Mouse (Mus musculus) layer of hippocampus, adult 8-10 months (tissue): Measurements from ENCODE around the gene Ttc16. TPM values are rescaled to one million over a fixed set of nuclear protein-coding genes. Genes with fewer than 3 reads are reported as not detected.

Source experiments
- DNase-seq, 2 experiments: peaks; one replicate each; pipeline ENCODE4 v3.0.0; 2022; ENCODE audit warnings: low spot score in 2 of 2
- total RNA-seq, 4 experiments: library from RNA; stranded (reverse); gene quantifications; 2 replicates each; pipeline ENCODE4 v1.2.4; 2022

Ttc16 gene
- total RNA-seq, 4 experiments from 2014 or later, result 0.52 to 1.6 (median 1.1) TPM

DNA sequence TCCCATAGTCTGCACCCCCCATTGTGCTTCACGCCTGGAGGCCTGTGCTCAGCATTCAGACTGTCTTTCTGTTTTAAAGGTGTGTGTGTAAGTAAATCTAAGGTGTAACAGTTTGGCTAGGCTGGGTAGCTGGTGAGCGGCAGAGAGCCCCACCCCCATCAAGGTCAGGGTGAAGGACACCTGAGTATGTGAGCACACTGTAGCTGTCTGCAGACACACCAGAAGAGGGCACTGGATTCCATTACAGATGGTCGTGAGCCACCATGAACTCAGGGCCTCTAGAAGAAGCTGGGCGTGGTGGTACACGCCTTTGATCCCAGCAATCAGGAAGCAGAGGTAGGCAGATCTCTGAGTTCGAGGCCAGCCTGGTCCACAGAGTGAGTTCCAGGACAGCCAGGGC, 6.3 kb upstream of the Ttc16 start:
- DNase-seq, result no peak

DNA sequence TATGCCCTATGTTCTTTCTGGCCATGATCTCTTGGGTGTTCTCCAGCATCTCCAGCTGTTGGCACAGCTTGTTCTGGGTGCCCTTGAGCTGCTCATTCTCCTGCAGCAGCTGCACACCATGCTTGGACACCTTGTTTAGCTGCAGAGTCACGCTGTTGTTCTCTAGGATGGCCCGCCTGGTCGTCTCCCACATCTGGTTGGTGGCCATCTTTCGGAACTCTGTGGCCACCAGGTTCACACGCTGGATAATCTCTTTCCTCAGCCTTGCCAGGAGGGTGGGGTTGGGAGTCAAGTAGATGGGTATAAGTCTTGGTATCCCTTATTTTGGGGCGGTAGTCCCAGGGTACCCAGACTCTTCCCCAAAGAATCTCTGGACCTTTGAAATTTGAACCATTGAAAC, 4.3 kb upstream of the Ttc16 start:
- DNase-seq, result no peak

DNA sequence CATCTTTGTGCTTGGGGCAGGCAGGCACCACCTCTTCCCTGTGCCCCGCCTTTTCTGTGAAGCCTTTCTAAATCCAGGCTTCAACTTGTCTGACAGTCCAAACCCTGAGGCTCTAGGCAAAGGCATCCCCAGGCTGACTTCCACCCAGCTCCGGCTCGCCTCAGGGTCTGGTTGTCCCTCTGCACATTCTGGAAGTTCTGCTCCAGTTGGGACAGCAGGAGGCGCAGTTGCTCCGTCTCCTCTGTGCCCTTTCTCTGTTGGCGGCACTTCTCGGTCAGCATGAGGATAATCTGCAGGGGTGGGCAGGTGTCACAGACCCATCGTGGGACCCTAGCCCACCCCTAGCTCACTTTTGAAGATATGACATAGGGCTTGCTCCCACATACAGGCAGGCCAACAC, 3.7 kb upstream of the Ttc16 start:
- DNase-seq, result peak in 1 of 2 experiments; percentile 56

DNA sequence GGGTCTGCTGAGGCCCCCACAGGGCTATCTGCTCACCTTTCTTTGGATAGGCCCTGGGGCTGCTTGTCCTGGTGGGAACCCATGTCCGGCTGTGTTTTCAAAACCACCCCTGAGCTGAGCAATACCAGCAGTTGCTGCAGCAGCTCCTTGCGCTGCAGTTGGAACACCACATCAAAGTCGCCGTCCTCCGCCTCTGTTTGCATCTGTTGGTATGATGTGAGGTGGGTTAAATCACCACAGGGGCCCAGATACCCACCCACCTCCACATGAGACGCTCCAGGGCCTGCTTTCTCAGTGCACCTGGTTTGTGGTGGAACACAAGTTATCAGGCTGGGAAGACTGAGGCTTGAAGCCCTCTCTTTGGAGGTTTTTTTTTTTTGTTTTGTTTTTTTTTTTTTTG, 2.6 kb upstream of the Ttc16 start:
- DNase-seq, result no peak

DNA sequence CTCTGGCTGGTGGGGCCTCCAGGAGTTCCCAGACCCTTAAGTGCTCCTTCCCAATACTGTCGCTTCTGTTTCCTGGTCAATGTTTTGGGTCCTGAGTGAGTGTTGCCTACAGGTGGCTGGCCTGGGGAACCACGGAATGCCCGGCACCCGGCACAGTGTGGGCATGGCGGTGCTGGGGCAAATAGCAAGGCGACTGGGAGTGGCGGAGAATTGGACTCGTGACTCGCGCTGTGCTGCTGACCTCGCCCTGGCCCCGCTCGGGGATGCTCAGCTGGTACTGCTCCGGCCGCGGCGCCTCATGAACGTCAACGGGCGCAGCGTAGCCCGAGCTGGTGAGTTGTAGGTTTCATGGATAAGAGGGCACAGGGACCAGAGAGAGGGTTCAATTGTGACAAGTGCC, 759 bp upstream of the Ttc16 start:
- DNase-seq, result no peak

DNA sequence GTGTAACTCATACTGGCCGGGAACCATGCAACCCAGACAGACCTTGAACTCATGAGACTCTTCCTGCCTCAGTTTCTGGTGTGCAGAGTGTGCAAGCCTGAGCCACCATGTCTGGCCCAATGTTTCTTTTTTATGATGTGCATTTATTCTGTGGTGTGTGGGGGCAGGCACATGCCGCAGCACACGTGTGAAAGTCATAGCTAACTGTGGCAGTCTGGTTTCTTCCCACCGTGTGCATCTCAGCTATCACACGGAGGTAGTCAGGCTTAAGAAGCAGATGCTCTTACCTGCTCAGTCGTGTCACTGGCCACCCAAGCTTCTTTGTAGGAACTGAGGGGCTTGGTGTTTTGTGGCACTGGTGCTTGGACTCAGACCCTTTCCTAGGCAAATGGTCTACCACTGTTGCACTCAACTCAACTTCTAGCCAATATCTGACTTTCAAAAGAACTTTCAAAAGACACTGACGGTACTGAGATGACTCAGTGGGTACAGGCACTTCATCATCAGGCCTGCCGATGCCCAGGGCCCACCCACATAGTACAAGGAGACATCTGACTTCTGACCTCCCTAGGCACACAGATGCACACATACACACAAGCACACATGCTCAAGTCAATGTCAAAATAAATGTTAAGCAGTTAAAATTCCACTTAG, 2.7 kb downstream of the Ttc16 start:
- DNase-seq, result no peak

DNA sequence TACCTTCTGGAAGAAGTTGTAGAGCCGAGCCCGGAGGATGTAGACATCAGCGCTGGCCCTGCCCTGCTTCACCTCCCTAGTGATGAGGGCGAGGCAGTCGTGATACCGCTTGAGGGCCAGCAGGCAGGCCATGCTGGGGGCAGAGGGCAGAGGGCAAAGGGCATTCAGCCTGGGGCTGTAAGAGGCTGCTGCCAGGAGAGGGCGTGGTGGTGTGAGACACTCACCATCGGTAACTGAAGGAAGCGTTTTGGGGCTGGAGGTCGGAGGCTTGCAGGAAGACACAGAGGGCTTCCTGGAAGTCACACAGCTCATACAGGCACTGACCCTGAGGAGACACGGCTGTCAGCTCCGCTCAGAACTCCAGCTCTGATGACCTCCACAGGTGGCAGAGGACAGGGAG, 3.5 kb downstream of the Ttc16 start:
- no peak for DNase-seq

DNA sequence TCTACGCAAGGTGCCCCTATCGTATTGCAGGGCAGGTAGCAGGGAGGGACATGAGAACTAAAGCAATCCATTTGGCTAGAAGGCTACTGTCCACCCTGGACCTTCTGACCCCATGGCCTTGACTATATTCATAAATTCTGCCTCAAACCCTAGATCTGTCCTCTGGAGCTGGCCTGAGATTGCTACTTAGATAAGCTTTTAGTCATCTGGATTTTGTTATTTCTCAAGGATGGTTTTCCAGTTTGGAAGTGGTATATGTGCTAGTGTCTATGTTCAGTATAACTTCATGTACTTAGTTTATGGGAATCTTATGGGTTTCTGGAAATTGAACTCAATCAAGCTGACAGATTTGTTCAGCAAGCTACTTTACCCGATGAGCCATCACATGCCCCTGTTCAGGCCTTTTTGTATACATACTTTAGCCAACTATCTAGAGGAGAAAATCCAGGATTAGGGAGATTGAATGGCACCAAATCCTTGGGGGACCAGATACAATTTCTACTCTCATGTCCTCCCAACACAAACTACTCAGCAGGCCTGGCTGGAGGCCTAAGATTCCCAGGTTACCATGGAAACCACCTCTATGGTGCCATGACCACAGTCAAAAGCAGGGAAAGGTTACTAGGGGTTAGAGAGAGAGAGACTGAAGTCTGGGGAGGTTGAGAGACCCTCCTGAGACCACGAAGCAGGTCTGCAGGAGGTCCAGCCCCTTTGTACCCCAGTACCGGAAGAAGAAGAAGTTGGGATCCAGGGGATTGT, 5.9 kb downstream of the Ttc16 start:
- no peak for DNase-seq

DNA sequence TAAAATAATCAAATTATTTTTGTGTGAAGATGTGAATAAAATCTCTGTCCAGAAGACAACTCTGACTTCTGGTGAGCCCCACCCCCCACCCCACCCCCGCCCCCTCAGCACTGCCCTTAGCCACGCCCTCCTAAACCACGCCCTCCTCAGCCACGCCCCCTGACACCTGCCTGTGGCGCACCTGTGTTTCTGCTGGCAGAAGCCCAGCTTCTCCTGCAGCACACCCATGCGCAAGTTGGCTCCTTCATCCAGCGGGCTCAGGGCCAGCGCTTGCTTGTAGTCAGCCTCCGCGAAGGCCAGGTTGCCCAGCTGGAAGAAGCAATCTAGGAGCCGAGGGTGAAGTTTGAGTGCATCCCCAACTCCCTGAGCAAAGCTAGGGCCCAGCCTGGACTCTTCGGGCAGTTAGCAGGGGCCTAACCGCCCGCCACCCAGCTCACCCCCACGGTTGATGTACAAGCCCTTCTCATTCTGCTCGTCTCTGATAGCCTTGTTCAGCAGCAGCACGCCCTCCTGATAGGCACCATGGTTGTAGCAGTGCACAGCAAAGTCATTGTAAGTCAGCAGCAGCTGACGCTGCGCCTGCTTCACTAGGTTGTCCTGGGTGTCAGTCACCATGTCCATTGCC, 6.7 kb downstream of the Ttc16 start:
- no peak for DNase-seq

DNA sequence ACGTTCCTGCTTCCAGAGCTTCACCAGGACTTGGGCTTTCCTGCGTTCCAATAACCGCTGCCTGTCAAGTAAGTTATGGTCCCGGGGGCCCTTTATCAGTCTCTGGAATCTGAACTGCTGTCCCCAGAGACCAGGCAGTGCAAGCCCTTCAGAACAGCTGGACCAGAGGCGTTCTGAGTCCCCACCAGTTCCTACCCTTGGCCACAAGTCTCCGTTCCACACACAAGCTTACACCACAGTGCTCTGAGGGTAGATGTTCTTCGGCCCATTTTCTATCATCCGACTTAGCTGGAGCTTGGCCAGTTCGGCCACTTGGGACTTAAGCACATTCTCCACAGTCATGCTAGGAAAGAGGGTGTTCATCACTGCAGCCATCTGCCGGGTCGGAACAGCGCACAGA, 8.2 kb downstream of the Ttc16 start:
- DNase-seq, result no peak

DNA sequence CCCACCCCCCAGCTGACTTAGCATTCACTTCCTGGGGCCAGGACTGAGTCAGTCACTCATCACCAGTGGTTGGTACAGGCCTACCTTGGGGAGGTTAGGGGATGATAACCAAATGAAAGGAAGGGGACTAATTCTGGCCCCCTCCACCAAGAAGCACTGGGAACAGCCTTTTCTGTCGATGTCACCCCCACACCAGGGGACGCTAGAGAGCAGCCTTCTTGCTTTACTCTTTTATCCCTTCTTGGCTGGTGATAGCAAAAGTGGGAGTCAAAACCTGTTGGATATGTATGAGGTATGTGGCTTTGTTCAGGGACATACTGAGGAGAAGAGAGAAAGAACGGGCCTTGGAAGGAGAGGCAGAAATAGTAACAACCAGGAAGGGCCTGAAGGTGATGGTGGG, 12.1 kb downstream of the Ttc16 start:
- DNase-seq, result no peak

DNA sequence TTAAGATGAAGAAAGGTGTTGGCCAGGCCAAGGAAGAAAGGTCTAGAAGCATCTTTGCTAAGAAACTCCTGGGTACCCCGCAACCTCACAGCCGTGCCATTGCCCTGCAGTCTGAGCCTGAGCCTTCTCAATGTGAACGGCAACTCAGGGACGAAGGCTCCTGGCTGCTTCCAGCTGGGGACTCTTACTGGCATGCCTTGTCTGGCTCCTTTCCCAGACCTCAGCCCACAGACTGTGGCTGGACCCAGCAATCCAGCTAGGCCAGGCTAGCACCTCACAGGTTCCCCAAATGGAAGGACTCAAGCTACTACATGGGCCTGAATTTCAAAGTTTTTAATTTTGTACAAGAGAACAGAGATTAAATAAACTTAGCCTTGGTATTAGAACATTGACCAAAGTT, 13.6 kb downstream of the Ttc16 start:
- no peak for DNase-seq

DNA sequence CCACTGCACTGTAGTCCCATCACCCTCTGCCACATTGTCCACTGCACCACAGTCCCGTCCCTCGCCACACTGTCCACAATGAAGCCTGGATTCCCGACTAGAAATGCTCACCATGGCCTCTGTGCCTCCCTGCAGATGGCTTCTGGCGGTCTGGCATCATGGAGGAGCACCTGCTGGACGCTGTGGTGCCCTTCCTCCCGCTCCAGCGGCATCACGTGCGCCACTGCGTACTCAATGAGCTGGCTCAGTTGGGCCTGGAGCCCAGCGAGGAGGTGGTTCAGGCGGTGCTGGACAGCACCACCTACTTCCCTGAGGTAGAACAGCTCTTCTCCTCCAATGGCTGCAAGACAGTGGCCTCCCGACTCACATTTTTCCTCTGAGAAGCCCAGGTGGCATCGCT, 14.1 kb downstream of the Ttc16 start:
- DNase-seq, result no peak

DNA sequence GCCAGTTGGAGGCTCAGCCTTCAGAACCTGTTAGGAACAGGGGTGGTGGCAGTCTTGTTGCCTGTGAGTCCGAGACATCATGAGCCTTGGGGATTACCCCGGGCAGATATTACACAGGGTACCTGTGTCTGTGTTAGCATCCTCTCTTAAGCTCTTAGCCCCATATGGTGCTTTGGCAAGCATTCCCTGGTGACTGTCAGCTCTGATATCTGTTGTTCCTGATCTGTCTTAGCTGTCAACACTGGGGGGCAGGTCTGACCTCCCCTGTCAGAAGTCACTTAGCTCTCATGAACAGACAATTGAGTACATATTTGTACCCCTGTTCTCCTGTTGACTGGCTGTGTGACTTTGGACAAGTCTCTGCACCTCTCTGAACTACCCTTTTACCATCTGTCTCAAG, 16.4 kb downstream of the Ttc16 start:
- DNase-seq, result no peak

DNA sequence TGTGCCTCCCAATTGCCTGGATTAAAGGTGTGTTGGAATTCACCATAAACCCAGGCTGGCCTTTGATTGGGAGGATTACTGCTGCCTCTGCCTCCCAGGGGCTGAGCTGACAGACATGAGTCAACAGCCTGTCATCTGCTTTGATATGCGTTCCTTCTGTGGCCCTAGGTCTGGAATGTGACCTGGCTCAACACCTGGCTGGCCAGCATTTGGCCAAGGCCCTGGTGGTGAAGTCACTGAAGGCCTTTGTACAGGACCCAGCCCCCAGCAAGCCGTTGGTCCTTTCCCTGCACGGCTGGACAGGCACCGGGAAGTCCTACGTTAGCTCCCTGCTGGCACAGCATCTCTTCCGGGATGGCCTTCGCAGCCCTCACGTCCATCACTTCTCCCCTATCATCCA, 16.9 kb downstream of the Ttc16 start:
- no peak for DNase-seq

DNA sequence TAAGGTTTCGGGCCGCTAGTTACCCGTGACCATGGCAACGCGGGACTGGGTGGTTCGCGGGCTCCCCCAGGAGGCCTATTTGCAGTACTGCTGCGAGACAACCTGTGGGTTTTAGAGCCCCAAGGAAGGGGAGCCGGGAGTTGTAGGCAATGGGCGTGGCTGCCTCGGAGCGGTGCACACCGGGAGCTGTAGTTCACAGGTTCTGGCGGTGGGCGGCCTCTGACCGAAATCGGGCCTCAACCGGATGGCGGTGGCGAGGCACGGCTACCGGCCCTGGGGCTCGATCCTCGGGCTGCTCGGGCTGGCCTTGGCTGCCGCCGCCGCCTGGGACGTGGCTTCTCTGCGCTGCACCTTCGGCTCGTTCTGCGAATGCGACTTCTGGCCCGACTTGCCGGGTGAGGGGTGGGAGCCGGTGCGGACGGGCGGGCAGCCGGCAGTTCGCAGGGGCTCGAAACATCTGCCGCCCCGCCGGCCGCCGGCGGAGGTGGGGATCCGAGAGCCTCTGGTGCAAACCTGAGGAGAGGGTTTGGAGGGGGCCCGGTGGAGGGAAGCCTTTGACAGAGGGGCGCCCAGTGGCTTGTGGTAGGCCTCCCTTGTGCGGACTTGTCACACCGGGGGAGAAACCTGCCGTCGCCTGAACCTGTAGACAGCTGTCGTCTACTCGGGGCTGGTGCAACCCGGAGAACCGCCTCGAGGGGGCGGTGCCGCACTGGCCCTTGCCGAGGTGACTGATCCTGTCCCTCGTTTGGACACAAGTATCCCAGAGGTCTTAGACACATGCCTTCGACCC, 18.2 kb downstream of the Ttc16 start, which contains the start of gene Tor2a:
Gene Tor2a (plus strand): TSS at position 179 of the 790 bp plus-strand sequence.
- DNase-seq, result peak; percentile 96 to 97

DNA sequence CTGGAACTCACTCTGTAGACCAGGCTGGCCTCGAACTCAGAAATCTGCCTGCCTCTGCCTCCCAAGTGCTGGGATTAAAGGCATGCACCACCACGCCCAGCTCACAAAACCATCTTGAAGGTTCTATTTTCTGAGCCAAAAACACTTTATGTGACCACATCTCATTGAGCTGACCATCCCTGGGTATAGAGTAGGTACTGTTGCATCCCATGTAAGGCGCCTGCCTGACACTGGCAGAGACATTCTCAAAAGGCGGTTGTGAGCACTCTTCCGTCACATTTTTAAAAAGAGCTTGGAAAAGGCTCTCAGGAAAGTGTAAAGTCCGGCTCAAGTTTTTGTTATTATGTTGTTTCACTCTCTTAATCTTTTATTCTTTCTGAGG, 18.8 kb downstream of the Ttc16 start:
- DNase-seq, result no peak

DNA sequence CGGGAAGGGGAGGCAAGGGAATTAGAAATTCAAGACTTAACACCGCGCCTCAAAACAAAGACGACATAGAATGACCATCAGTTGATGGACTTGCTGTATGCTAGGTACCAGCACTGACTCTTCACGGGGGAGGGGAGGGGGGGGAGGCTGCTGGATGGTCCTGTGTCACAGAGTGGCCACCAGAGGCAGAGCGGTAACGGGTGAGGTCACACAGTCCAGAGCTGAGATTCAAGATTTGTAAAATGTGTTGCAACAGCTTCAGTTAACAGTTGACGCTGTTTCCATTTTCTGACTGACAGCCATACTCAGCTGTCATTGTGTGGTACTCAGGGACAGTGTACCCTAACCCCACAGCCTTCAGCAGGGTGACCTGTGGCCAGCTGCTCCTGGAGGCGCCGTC, 23.3 kb downstream of the Ttc16 start:
- no peak for DNase-seq

DNA sequence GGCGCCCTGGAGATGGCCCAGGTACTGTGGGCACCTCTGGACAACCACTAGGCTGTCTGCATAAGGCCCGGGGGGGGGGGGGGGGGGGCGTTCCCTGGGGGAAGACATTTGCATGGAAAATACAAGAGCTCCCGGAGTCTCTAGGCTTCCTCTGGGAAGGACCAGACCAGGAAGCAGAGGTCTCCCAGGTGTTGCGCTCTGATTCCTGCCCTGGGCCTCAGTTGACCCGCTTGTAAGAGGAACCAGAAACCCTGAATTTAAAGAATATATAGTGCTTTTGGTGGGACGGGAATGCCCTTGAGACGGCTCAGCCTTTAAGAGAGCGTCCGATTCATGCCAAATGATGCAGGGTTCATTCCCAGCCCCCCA, 23.8 kb downstream of the Ttc16 start:
- DNase-seq, result no peak

DNA sequence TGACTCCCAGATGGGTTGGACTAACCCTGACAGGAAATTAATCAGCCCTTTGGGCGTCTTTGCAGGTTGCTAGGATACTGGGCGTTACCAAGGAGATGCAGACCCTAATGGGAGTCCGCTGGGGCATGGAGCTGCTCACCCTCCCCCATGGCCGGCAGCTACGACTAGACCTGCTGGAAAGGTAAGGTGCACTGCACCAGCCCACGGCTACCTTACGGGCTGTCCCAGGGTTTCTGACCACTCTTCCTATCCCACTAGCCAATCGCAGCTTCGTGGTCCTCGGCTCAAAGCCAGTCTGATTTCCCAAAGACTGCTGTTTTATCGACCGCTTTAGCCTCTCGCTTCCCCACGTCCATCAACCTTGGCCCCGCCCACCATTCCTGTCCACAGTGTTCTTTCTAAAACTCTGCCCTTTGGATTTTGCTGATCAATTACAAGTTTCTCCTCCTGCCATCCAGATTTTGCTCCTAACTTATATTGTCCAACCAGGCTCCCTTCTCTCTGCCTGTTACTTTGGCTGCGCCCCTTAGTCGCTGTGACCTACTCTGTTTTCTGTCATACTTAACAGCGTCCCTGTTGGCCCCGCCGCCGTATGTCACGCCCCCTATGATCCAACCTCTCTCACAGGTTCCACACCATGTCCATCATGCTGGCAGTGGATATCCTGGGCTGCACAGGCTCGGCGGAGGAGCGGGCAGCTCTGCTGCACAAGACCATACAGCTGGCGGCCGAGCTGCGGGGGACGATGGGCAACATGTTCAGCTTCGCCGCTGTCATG, 24.4 kb downstream of the Ttc16 start:
- no peak for DNase-seq

DNA sequence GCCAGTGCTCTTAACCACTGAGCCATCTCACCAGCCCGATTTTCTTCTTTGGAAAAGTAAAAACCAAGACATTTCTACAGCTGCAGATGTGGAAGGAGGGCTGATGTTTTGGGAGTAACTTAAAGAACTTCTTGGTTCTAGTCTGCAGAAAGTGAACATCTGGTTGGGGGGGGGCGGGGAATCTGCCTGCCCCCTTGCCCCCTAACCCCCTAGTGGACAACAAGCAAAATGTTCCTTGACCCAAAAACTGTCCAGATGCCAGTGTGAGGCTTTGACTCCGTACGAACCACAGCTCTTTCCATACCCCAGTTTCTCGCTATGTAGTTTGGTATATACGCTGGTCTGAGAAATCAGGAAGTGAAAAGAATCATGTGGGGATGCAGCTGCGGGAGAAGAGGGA, 25.2 kb downstream of the Ttc16 start:
- DNase-seq, result no peak
